Mouse (Mus musculus) embryo, embryonic 10 days (tissue): ENCODE measurements around the gene Lrrc3c.
A peak's percentile ranks its signal among the peaks of the same experiment; 100 is the strongest.

Experiments used
- DNase-seq: peaks from one replicate; pipeline ENCODE4 v3.0.0-alpha.2; 2015; ENCODE audit warnings: low spot score

The Lrrc3c gene

DNA sequence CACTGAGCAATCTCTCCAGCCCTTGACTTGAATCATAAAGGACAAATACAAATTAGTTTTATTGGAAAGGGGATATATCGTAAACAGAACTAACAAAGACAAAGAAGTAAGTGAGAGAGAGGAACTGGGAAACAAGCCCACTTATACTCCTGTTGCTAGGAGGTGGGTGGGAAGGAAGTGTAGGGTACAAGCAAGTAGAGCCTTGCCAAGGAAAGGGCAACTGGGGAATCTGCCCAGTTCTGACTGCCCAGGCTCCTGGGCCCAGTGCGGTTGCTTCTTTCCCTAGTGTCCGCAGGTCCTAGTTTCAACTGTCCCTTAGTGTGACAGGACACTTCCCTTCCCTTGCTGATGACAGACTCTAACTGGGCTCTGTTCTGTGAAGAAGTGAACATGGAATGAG lies 30.6 kb downstream of the Lrrc3c start:
- DNase-seq: no peak

- DNase-seq: no peak
Observed at GRCm38 (mm10) chr11:98630646-98631045, 32.6 kb downstream of the Lrrc3c start.

GRCm38 (mm10) chr11:98635312-98635970 lies 37.4 kb downstream of the Lrrc3c start:
- DNase-seq: peak; percentile 25

- DNase-seq: no peak
Observed at GRCm38 (mm10) chr11:98637501-98637900, 39.4 kb downstream of the Lrrc3c start.

DNA sequence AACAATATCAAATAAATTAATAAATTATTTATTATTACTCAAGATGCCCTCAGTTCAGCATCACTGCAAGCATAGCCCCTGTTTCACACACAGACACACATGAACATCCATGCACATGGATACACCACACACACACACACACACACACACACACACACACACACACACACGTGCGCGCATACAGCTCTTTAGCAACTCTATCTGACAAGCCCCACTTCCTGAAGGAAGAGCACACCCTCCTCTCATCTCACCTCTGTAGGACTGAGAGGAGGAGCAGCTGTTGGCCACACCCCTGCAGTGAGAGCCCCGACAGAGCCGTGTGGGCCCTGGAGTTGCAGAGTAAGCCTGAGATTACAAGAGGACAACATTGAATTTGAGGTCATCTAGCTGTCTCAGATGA lies 42.0 kb downstream of the Lrrc3c start:
- DNase-seq: no peak

- DNase-seq: no peak
Observed at GRCm38 (mm10) chr11:98644757-98645156, 46.7 kb downstream of the Lrrc3c start.

DNA sequence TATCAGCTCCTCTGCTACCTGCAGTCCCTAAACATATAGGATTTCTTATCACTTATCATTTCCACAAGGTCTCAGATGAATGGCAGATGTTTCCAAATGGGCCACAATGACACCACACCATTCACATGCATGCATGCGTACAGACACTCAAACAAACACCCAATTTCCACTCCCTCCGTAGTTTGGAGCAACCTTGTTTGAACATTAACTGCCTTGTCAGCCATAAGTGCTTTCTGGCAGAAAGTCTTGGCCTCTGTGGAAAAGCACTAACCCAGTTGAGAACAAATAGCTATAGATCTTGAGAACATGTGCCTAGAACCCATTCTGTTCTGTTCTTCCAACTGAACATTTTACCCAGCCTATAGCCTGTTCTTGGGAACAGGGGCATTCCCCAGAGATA lies 47.9 kb downstream of the Lrrc3c start:
- no peak for DNase-seq

GRCm38 (mm10) chr11:98646459-98646858 lies 48.4 kb downstream of the Lrrc3c start, which contains the start of gene Gsdma2:
Gsdma2 (plus strand) TSS chr11:98646759.
- DNase-seq: no peak
